Mouse (Mus musculus) kidney, postnatal 0 days (tissue): ENCODE results near the gene Rnf217. TPM values are rescaled to one million over a fixed set of nuclear protein-coding genes. Genes with fewer than 3 reads are reported as not detected.
A peak's percentile ranks its signal among the peaks of the same experiment; 100 is the strongest.

Experiments used
- ATAC-seq: fragments of 200-750 bp; cut with Nextera tagmentation; replicated peaks from 2 replicates; pipeline ENCODE4 v1.8.0; 2017; ENCODE audit warnings: low read depth, moderate number of reproducible peaks, moderate TSS enrichment, moderate library complexity; ENCODE audit not compliant: low FRiP score
- DNase-seq: peaks from one replicate; pipeline ENCODE4 v3.0.0-alpha.2; 2016; ENCODE audit warnings: low spot score
- H3K27ac ChIP-seq: fragments of 300-500 bp; sonication (generic); 2 replicates; pipeline ENCODE4 v1.5.1; 2014; ENCODE audit warnings: mild to moderate bottlenecking
- H3K27me3 ChIP-seq: fragments of 300-500 bp; sonication (generic); 2 replicates; pipeline ENCODE4 v1.6.1; 2014; ENCODE audit warnings: low read length, mixed read lengths; ENCODE audit not compliant: insufficient read depth
- H3K36me3 ChIP-seq: fragments of 300-500 bp; sonication (generic); 2 replicates; pipeline ENCODE4 v1.6.1; 2014; ENCODE audit warnings: low read length, mixed read lengths; ENCODE audit not compliant: insufficient read depth
- H3K4me1 ChIP-seq: fragments of 300-500 bp; sonication (generic); replicated peaks from 2 replicates; pipeline ENCODE4 v1.6.1; 2014; ENCODE audit warnings: antibody characterized with exemption, low read length, mixed read lengths; ENCODE audit not compliant: insufficient read depth
- H3K4me2 ChIP-seq: fragments of 300-500 bp; sonication (generic); 2 replicates; pipeline ENCODE4 v1.6.1; 2014; ENCODE audit warnings: mild to moderate bottlenecking, low read length, moderate library complexity, mixed read lengths
- H3K4me3 ChIP-seq: fragments of 300-500 bp; sonication (generic); replicated peaks from 2 replicates; pipeline ENCODE4 v1.5.1; 2014; ENCODE audit warnings: low read depth, low read length
- H3K9ac ChIP-seq: fragments of 300-500 bp; sonication (generic); 2 replicates; pipeline ENCODE4 v1.6.1; 2014; ENCODE audit warnings: low read depth, low read length
- H3K9me3 ChIP-seq: fragments of 300-500 bp; sonication (generic); replicated peaks from 2 replicates; pipeline ENCODE4 v1.6.1; 2016; ENCODE audit warnings: low read length, inconsistent platforms, mixed read lengths
- CTCF ChIP-seq: IDR thresholded peaks from 2 replicates; pipeline ENCODE4 v1.5.1; 2016; ENCODE audit warnings: antibody characterized with exemption, low read depth, mild to moderate bottlenecking, moderate library complexity
- WGBS: fragments of 180-500 bp; shearing (Covaris S2); extraction: QIAGEN DNeasy Blood & Tissue Kit; methylation state at CpG from one replicate; pipeline ENCODE4 v1.1.7; 2014; 5-methylcytosine and 5-hydroxymethylcytosine counted together
- polyA plus RNA-seq: library from polyadenylated mRNA; unstranded; fragments of >200 nt; fragmentation: Nextera tagmentation; extraction: Ambion mirVana; gene quantifications from 2 replicates; pipeline ENCODE4 v1.2.1, GENCODE M21; 2015

Rnf217 gene
- polyA plus RNA-seq, 1 experiment from 2014 or later, result 1.4 TPM

GRCm38 (mm10) chr10:31614111-31614510 lies 5.1 kb upstream of the Rnf217 start:
- H3K36me3 ChIP-seq, result no peaks in the 10 kb centered on the region
- ATAC-seq, result no peak
- no peak overlapping the region for H3K9ac ChIP-seq
- no peak for DNase-seq
- 78% methylated on average over 1 of the region's 1 CpGs for WGBS
- no peak for TF ChIP-seq CTCF
- no peak overlapping the region for H3K27ac ChIP-seq
- no peak overlapping the region for H3K4me2 ChIP-seq
- H3K9me3 ChIP-seq, result no peaks in the 10 kb centered on the region
- no peaks in the 10 kb centered on the region for H3K4me1 ChIP-seq
- H3K4me3 ChIP-seq, result no peak overlapping the region
- no peaks in the 10 kb centered on the region for H3K27me3 ChIP-seq

DNA sequence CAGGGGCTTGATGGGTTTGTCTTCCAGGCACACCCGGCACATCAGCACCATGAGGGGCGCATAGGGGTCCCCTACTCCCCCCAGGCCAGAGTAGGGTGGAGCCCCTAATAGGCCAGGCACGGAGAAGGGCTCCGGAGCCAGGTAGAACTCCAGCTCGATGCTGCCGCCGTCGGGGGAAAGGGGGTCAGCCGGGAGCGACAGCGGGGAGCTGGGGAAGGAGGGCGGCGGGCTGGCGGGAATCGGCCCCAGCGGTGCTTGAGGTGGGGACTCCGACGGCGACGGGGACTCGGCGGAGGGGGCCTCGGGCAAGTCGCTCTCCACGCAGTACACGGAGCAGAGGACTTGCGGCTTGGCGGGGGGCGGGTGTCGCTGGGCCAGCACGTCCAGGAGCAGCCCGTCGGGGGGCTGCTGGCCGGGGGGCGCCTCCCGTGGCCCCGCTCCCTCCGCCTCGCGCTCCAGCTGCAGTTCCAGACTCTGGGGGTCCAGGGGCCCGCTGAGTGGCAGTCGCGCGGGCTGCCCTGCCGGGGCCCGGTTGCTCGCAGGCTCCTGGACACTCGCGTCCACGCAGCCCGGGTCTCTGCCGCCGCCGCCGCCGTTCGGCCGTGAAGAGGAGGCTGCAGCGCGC lies 431 bp downstream of the Rnf217 start:
- Histone ChIP-seq H3K9me3 (no peaks in the 10 kb centered on the region), H3K36me3 (no peaks in the 10 kb centered on the region), H3K4me1 (no peaks in the 10 kb centered on the region; the same call in 1 of the 2 replicates), H3K27ac (peak overlapping the region; percentile 79), H3K9ac (peak overlapping the region; percentile 96), H3K4me2 (peak overlapping the region; percentile 91), H3K27me3 (no peaks in the 10 kb centered on the region), H3K4me3 (peak overlapping the region; percentile 89)
- DNase-seq (peak; percentile 47), ATAC-seq (peak; percentile 63)
- WGBS, result under 1% methylated on average over 27 of the region's 60 CpGs
- peak; percentile 33; the same call in 1 of the 2 replicates for TF ChIP-seq CTCF

GRCm38 (mm10) chr10:31606981-31607867 lies 1.8 kb downstream of the Rnf217 start:
- WGBS, result 18% methylated on average over 11 of the region's 11 CpGs
- Histone ChIP-seq H3K4me2 (peak overlapping the region; percentile 91), H3K9me3 (no peaks in the 10 kb centered on the region), H3K27ac (no peak overlapping the region), H3K4me1 (no peaks in the 10 kb centered on the region; the same call in 1 of the 2 replicates), H3K4me3 (peak overlapping the region; percentile 89), H3K27me3 (no peaks in the 10 kb centered on the region), H3K9ac (peak overlapping the region; percentile 96; the same call in 1 of the 2 replicates), H3K36me3 (no peaks in the 10 kb centered on the region)
- peak; percentile 37 for DNase-seq
- ATAC-seq, result no peak
- no peak for TF ChIP-seq CTCF

DNA sequence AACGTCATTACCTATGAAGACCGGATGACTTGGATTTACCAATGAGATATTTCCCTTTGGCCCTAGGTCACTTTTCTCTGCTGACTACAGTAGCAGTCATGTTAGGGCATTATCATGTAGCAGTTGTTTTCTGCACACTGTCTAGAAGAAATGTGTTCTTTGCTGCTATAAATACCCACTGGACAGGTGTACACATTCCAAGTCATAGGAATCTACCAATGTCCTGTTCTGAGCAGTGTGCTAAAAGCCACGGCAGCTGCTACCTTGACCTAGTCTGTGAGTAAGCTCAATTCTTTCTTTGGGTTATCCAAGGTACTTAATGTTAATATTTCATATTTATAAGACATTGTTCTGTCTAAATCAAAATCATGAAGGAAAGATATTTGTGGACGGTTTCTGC lies 5.1 kb downstream of the Rnf217 start:
- Histone ChIP-seq H3K27me3 (no peaks in the 10 kb centered on the region), H3K4me3 (no peak overlapping the region), H3K36me3 (no peaks in the 10 kb centered on the region), H3K4me1 (no peaks in the 10 kb centered on the region; the same call in 1 of the 2 replicates), H3K9me3 (no peaks in the 10 kb centered on the region), H3K4me2 (no peak overlapping the region), H3K9ac (no peak overlapping the region), H3K27ac (no peak overlapping the region)
- ATAC-seq (no peak), DNase-seq (no peak)
- 89% methylated on average over 4 of the region's 4 CpGs for WGBS
- no peak for TF ChIP-seq CTCF

GRCm38 (mm10) chr10:31600116-31600515 lies 8.9 kb downstream of the Rnf217 start:
- Histone ChIP-seq H3K27me3 (no peaks in the 10 kb centered on the region), H3K9me3 (no peaks in the 10 kb centered on the region), H3K36me3 (no peaks in the 10 kb centered on the region), H3K4me1 (0 out of 2 replicates have a peak, but pooled peaks cover 6% of the 10 kb centered on the region), H3K4me2 (no peak overlapping the region), H3K27ac (no peak overlapping the region), H3K4me3 (no peak overlapping the region), H3K9ac (no peak overlapping the region)
- ATAC-seq, result no peak
- no peak for TF ChIP-seq CTCF
- 85% methylated on average over 6 of the region's 6 CpGs for whole genome bisulfite sequencing
- no peak for DNase-seq

DNA sequence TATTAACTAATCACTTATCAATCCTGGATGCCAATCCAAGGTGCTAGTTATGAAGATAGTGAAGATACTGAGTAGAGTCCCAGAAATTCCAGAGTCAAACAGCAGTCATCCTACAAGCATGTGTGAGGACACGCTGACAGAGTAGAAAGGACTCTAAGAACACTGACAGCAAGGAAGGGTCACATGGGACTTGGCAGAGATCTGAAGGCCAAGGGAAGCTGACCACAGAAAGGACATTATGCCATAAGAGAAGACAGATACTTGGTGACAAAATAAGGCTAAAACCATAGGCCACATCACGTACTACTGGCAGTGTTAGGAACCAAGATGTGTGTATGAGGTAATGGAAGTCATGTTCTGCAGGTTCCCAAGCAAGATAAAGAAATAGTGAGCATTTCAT lies 11.1 kb downstream of the Rnf217 start:
- DNase-seq (no peak), ATAC-seq (no peak)
- WGBS, result 92% methylated on average over 2 of the region's 2 CpGs
- TF ChIP-seq CTCF, result no peak
- peaks cover 12% of the 10 kb centered on the region for H3K4me1 ChIP-seq
- no peaks in the 10 kb centered on the region for H3K27me3 ChIP-seq
- H3K4me2 ChIP-seq, result no peak overlapping the region
- H3K9me3 ChIP-seq, result no peaks in the 10 kb centered on the region
- no peak overlapping the region for H3K9ac ChIP-seq
- H3K36me3 ChIP-seq, result no peaks in the 10 kb centered on the region
- H3K27ac ChIP-seq, result no peak overlapping the region
- no peak overlapping the region for H3K4me3 ChIP-seq
